Mouse (Mus musculus): Measurements from ENCODE around the gene Timmdc1. TPM values are rescaled to one million over a fixed set of nuclear protein-coding genes. Genes with fewer than 3 reads are reported as not detected.
"Not testable (repeated sequence)": the region's sequence is repeated elsewhere in the genome, so short reads cannot be mapped to it uniquely, and the experiment has no call there.

The Timmdc1 gene
- total and polyA plus RNA-seq, 2 experiments from 2014 or later: 24.1 to 26.3 TPM

DNA sequence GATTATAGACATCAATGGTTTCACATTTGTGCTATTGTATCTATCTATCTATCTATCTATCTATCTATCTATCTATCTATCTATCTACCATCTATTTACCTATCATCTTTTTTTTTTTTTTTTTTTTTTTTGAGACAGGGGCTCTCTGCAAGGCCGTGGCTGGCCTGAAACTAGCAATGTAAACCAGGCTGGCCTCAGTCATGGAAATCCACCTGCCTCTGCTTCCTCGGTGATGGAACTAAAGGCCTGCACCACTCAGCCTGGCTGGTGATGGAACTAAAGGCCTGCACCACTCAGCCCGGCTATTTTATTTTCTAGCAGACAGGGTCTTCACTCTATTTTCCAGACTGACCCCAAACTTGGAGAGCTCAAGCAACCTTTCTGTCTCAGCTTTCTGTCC lies 44.2 kb downstream of the Timmdc1 start:
- no peak overlapping the region for H3K9ac ChIP-seq (replicated peaks; ENCODE audit: low read length)
- H3K27ac ChIP-seq: no peak overlapping the region
- DNase-seq (ENCODE audit: low spot score) (no peak), ATAC-seq (no peak)
- no peaks in the 10 kb centered on the region for H3K27me3 ChIP-seq (ENCODE audit: insufficient read depth, low read length)
- H3K4me2 ChIP-seq (ENCODE audit: low read depth, low read length): no peak overlapping the region
- no peak overlapping the region for H3K4me3 ChIP-seq (ENCODE audit: low read length)
- H3K9me3 ChIP-seq (ENCODE audit: low read length): no peaks in the 10 kb centered on the region
- H3K36me3 ChIP-seq (ENCODE audit: insufficient read depth, low read length): no peaks in the 10 kb centered on the region
- H3K4me1 ChIP-seq (ENCODE audit: insufficient read depth, low read length): no peaks in the 10 kb centered on the region
- no peak for TF ChIP-seq CTCF (IDR thresholded peaks at IDR 0.05; ENCODE audit: low read depth)
- WGBS: 93% methylated on average over 3 of the region's 3 CpGs

DNA sequence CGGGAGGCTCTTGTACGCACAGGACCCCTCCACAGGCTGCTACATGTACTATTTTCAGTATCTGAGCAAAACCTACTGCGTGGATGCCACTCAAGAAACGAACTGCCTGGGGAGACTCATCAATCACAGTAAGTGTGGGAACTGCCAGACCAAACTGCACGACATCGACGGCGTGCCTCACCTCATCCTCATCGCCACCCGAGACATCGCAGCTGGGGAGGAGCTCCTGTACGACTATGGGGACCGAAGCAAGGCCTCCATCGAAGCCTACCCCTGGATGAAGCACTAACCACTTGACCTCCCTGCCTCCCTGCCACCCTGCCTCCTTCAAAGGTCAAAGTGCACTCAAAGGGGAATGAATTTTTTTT lies 45.2 kb downstream of the Timmdc1 start:
- ATAC-seq: 0 out of 2 replicates have a peak, but pooled peaks have one; percentile 32
- not testable (repeated sequence) for H3K4me1 ChIP-seq (ENCODE audit: insufficient read depth, low read length); H3K36me3 ChIP-seq (ENCODE audit: insufficient read depth, low read length); H3K9ac ChIP-seq (replicated peaks; ENCODE audit: low read length); DNase-seq (ENCODE audit: low spot score); H3K9me3 ChIP-seq (ENCODE audit: low read length); H3K27me3 ChIP-seq (ENCODE audit: insufficient read depth, low read length)
- Histone ChIP-seq H3K4me2 (ENCODE audit: low read depth, low read length) (peak overlapping the region; percentile 65), H3K27ac (peak overlapping the region; percentile 48; the same call in 1 of the 2 replicates), H3K4me3 (ENCODE audit: low read length) (peak overlapping the region; percentile 33)
- WGBS: 32% methylated on average over 14 of the region's 14 CpGs

DNA sequence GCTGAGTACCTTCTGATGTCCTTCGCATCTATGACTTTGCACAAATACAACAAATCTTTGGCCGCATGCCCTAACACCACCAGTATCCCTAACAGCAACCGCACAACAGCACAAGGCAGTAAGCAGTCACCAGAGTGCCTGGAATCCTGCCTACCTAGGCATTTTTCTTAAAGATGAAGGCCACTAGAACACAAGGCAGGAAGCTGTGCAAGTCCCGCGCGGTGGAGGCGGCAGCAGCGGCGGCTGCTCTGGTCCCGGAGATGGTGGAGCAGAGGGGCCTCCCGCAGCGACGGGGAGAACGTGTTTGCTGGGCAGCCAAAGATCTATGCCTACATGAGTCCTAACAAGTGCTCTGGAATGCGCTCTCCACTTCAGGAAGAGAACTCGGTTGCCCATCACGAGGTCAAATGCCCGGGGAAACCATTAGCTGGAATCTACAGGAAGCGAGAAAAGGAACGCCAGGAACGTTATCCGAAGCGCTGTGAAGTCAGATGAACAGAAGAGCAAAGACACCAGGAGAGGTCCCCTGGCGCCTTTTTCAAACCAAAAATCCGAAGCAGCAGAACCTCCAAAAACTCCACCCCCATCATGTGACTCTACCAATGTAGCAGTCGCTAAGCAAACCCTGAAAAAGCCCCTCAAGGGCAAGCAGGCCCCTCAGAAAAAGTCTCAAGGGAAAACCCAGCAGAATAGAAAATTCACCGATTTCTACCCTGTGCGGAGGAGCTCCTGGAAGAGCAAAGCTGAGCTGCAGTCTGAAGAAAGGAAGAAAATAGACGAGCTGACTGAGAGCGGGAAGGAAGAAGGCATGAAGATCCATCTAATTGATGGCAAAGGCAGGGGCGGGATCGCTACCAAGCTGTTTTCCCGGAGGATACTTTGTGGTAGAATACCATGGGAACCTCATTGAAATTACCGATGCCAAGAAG lies 45.9 kb downstream of the Timmdc1 start:
- ATAC-seq (peak; percentile 63), DNase-seq (ENCODE audit: low spot score) (peak; percentile 59)
- Histone ChIP-seq H3K4me3 (ENCODE audit: low read length) (peak overlapping the region; percentile 33), H3K27ac (peak overlapping the region; percentile 48), H3K4me2 (ENCODE audit: low read depth, low read length) (peak overlapping the region; percentile 65), H3K9ac (replicated peaks; ENCODE audit: low read length) (peak overlapping the region; percentile 24; the same call in 1 of the 2 replicates), H3K9me3 (ENCODE audit: low read length) (no peaks in the 10 kb centered on the region), H3K36me3 (ENCODE audit: insufficient read depth, low read length) (no peaks in the 10 kb centered on the region), H3K27me3 (ENCODE audit: insufficient read depth, low read length) (no peaks in the 10 kb centered on the region), H3K4me1 (ENCODE audit: insufficient read depth, low read length) (no peaks in the 10 kb centered on the region)
- TF ChIP-seq CTCF (IDR thresholded peaks at IDR 0.05; ENCODE audit: low read depth): no peak
- 4% methylated on average over 34 of the region's 34 CpGs for WGBS

DNA sequence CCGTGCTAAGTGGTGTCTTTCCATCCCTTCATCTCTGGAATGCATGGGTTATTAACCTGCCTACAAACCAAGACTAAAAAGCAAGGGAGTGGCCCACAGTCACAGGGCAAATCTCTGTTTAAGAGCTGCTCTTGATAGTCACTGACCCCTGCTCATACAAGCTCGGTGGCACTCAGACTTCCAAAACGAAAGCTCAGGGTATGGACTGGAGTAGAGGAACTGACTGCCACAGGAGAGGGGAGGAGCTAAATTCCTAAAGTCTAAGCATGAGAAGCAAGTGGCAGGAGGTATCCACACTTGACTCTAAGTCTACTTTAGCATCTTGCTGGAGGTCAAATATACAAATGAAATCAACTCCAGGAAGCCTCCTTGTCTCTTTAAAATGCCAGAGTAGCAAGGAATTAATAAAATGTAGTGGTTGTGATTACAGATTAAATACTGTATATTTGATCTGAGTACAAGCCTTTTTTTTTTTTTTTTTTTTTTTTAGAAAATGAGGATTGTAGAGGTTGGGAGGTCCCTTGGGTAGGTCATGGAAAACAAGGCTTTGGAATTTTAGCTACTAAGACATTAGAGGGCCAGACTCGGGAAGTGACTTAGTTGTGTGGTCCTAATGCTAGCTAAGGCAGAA lies 46.7 kb downstream of the Timmdc1 start:
- Histone ChIP-seq H3K27ac (peak overlapping the region; percentile 48; the same call in 1 of the 2 replicates), H3K9ac (replicated peaks; ENCODE audit: low read length) (no peak overlapping the region), H3K4me3 (ENCODE audit: low read length) (no peak overlapping the region; the same call in 1 of the 2 replicates), H3K4me1 (ENCODE audit: insufficient read depth, low read length) (no peaks in the 10 kb centered on the region), H3K4me2 (ENCODE audit: low read depth, low read length) (peak overlapping the region; percentile 65), H3K36me3 (ENCODE audit: insufficient read depth, low read length) (no peaks in the 10 kb centered on the region), H3K9me3 (ENCODE audit: low read length) (no peaks in the 10 kb centered on the region), H3K27me3 (ENCODE audit: insufficient read depth, low read length) (no peaks in the 10 kb centered on the region)
- no peak for TF ChIP-seq CTCF (IDR thresholded peaks at IDR 0.05; ENCODE audit: low read depth)
- WGBS: 53% methylated on average over 4 of the region's 4 CpGs
- 0 out of 2 replicates have a peak, but pooled peaks have one; percentile 10 for ATAC-seq
- no peak for DNase-seq (ENCODE audit: low spot score)

DNA sequence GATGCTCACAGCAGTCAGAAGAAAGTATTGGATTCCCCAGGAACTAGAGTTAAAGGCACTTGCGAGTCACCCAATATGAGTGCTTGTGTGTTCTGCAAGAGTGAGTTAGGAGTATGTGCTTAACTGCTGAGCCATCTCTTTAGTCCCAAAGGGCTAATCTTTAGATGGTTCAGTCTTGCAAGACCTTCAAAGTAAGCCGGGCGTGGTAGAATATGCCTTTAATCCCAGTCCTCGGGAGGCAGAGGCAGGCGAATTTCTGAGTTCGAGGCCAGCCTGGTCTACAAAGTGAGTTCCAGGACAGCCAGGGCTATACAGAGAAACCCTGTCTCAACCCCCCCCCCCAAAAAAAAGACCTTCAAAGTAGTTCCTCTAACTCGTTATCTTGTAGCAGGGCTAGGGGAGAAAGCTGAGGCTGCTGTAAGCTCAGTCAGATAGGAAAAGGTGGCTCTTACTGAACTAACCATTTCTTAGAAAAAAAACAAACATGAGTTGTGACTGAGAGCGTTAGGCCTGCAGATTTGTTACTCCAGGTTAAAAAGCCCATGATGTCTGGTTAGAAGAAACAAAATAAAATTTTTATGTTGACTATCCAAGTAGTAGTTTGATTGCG lies 47.7 kb downstream of the Timmdc1 start:
- no peak for TF ChIP-seq CTCF (IDR thresholded peaks at IDR 0.05; ENCODE audit: low read depth)
- DNase-seq (ENCODE audit: low spot score): no peak
- Histone ChIP-seq H3K4me1 (ENCODE audit: insufficient read depth, low read length) (no peaks in the 10 kb centered on the region), H3K4me3 (ENCODE audit: low read length) (no peak overlapping the region), H3K9ac (replicated peaks; ENCODE audit: low read length) (no peak overlapping the region), H3K27me3 (ENCODE audit: insufficient read depth, low read length) (no peaks in the 10 kb centered on the region), H3K4me2 (ENCODE audit: low read depth, low read length) (no peak overlapping the region), H3K36me3 (ENCODE audit: insufficient read depth, low read length) (no peaks in the 10 kb centered on the region), H3K27ac (no peak overlapping the region), H3K9me3 (ENCODE audit: low read length) (no peaks in the 10 kb centered on the region)
- no peak for ATAC-seq
- WGBS: 91% methylated on average over 9 of the region's 9 CpGs

DNA sequence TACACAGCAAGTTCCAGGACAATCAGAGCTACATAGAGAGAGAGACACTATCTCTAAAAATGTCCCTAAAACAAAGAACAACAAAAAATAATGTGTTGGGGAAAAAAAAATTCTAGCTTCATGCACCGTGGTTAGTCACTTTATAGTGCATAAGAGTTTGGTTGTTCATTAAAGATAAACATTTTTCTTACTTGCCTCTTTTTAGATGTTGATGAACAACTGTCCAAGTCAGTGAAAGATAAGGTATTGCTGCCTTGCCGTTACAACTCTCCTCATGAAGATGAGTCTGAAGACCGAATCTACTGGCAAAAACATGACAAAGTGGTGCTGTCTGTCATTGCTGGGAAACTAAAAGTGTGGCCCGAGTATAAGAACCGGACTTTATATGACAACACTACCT lies 48.8 kb downstream of the Timmdc1 start:
- Histone ChIP-seq H3K27me3 (ENCODE audit: insufficient read depth, low read length) (no peaks in the 10 kb centered on the region), H3K9ac (replicated peaks; ENCODE audit: low read length) (no peak overlapping the region), H3K9me3 (ENCODE audit: low read length) (no peaks in the 10 kb centered on the region), H3K36me3 (ENCODE audit: insufficient read depth, low read length) (no peaks in the 10 kb centered on the region), H3K4me2 (ENCODE audit: low read depth, low read length) (no peak overlapping the region), H3K4me1 (ENCODE audit: insufficient read depth, low read length) (no peaks in the 10 kb centered on the region), H3K27ac (no peak overlapping the region), H3K4me3 (ENCODE audit: low read length) (no peak overlapping the region)
- no peak for TF ChIP-seq CTCF (IDR thresholded peaks at IDR 0.05; ENCODE audit: low read depth)
- no peak for DNase-seq (ENCODE audit: low spot score)
- ATAC-seq: no peak
- WGBS: 91% methylated on average over 5 of the region's 5 CpGs

Data from hindbrain, postnatal 0 days (tissue).